Mouse (Mus musculus) E14TG2a.4 (cell line): ENCODE data around the gene Gtsf1.
A peak's percentile ranks its signal among the peaks of the same experiment; 100 is the strongest.

Source experiments
- H3K27me3 ChIP-seq: 2 replicates; pipeline ENCODE4 v1.6.1; 2014; ENCODE audit warnings: low read length, control low read depth; ENCODE audit not compliant: insufficient read depth
- H3K36me3 ChIP-seq: 2 replicates; pipeline ENCODE4 v1.6.1; 2014; ENCODE audit warnings: low read length, control low read depth; ENCODE audit not compliant: insufficient read depth
- H3K4me1 ChIP-seq: replicated peaks from 2 replicates; pipeline ENCODE4 v1.6.1; 2014; ENCODE audit warnings: low read depth, low read length, control low read depth
- H3K4me3 ChIP-seq: replicated peaks from 2 replicates; pipeline ENCODE4 v1.5.1; 2014; ENCODE audit warnings: mild to moderate bottlenecking, low read length
- H3K9me3 ChIP-seq: 2 replicates; pipeline ENCODE4 v1.6.1; 2014; ENCODE audit warnings: low read length, control low read depth
- CTCF ChIP-seq: conservative IDR thresholded peaks from 2 replicates; pipeline ENCODE4 v1.5.1; 2014; ENCODE audit warnings: low read length
- NANOG ChIP-seq: IDR thresholded peaks from 2 replicates; pipeline ENCODE4 v1.6.1; 2014; ENCODE audit warnings: borderline replicate concordance, low read length, mixed read lengths
- POU5F1 ChIP-seq: IDR thresholded peaks from 2 replicates; pipeline ENCODE4 v1.6.1; 2014; ENCODE audit warnings: low read length, borderline replicate concordance

The Gtsf1 gene

GRCm38 (mm10) chr15:103382795-103383406 lies 47.4 kb downstream of the Gtsf1 start:
- no peak for TF ChIP-seq CTCF
- TF ChIP-seq POU5F1: no peak
- TF ChIP-seq NANOG: peak; percentile 60; the same call in 1 of the 2 replicates
- Histone ChIP-seq H3K27me3 (0 out of 2 replicates have a peak, but pooled peaks cover 2% of the 10 kb centered on the region), H3K4me1 (peaks cover 39% of the 10 kb centered on the region), H3K36me3 (no peaks in the 10 kb centered on the region), H3K9me3 (no peaks in the 10 kb centered on the region), H3K4me3 (no peak overlapping the region)

GRCm38 (mm10) chr15:103382075-103382474 lies 48.2 kb downstream of the Gtsf1 start:
- Histone ChIP-seq H3K27me3 (0 out of 2 replicates have a peak, but pooled peaks cover 6% of the 10 kb centered on the region), H3K4me1 (peaks cover 42% of the 10 kb centered on the region), H3K4me3 (no peak overlapping the region), H3K36me3 (no peaks in the 10 kb centered on the region), H3K9me3 (no peaks in the 10 kb centered on the region)
- no peak for TF ChIP-seq POU5F1

GRCm38 (mm10) chr15:103378665-103379356 lies 51.5 kb downstream of the Gtsf1 start:
- Histone ChIP-seq H3K27me3 (peaks cover 25% of the 10 kb centered on the region), H3K9me3 (no peaks in the 10 kb centered on the region), H3K4me3 (no peak overlapping the region), H3K4me1 (peaks cover 34% of the 10 kb centered on the region), H3K36me3 (no peaks in the 10 kb centered on the region)
- TF ChIP-seq NANOG (no peak), CTCF (no peak)

- H3K4me3 ChIP-seq: no peak overlapping the region
- peaks cover 25% of the 10 kb centered on the region for H3K27me3 ChIP-seq
- TF ChIP-seq POU5F1 (no peak), CTCF (no peak), NANOG (no peak)
- H3K9me3 ChIP-seq: no peaks in the 10 kb centered on the region
- no peaks in the 10 kb centered on the region for H3K36me3 ChIP-seq
- H3K4me1 ChIP-seq: peaks cover 26% of the 10 kb centered on the region
Measured at GRCm38 (mm10) chr15:103377752-103378664, 52.3 kb downstream of the Gtsf1 start.

DNA sequence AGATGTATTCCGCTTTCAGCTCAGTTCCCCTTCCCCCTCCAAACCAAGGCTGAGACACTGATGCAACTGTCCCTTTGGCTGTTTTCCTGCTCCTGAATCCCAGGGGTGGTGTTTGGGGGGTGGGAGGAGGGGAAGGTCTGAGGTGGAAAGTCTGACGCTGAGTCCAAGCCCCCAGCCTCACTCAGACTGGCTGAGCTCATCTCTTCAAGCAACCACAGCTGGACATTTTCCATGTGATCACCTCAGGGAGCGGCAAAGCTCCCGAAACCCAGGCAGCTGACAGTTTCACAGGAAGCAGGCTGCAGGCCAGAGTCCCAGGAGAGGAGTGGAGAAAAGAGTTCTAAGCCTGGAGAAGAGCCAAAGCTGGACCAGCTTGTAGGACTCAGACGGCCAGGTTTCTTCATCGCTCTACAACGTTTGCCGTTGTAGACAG lies 53.4 kb downstream of the Gtsf1 start:
- Histone ChIP-seq H3K27me3 (peaks cover 25% of the 10 kb centered on the region), H3K36me3 (no peaks in the 10 kb centered on the region), H3K4me1 (peaks cover 15% of the 10 kb centered on the region), H3K4me3 (no peak overlapping the region), H3K9me3 (no peaks in the 10 kb centered on the region)
- TF ChIP-seq CTCF: no peak
- no peak for TF ChIP-seq POU5F1
- TF ChIP-seq NANOG: no peak

DNA sequence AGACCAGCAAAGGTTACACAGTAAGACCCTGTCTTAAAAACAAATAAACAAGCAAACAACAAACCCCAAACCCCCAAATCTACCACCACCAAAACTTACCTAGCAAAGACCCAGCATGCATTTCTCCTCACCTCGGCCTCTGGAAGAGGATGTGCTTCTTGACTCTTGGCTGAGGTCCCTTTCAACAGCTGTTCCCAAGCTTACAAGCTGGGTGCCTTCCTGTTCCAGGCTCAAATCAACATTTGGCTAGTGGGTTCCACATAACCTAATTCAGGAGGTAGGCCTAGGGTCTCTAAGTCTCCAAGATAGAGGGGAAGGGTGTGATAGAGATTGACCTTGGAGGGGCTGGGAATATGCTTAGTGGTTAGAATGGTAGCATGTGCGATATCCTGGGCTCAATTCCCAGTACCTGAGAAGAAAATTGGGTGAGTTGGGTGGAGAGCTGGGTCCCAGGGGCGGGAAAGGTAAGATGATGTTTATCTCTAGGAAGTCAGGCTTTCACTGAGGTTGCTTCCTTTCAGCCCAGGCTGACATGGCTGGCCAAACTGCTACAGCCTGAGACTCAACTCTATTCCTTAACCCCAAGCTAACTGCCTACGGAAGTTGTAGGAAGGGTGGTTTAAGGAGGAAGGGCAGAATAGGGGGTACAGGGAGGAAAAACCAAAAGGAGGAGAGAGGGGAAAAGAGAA lies 55.0 kb downstream of the Gtsf1 start:
- no peaks in the 10 kb centered on the region for H3K9me3 ChIP-seq
- peaks cover 30% of the 10 kb centered on the region for H3K4me1 ChIP-seq
- peaks cover 25% of the 10 kb centered on the region for H3K27me3 ChIP-seq
- H3K4me3 ChIP-seq: no peak overlapping the region
- no peaks in the 10 kb centered on the region for H3K36me3 ChIP-seq
- TF ChIP-seq POU5F1 (no peak), NANOG (no peak), CTCF (no peak)

GRCm38 (mm10) chr15:103372461-103372860 lies 57.8 kb downstream of the Gtsf1 start:
- peaks cover 45% of the 10 kb centered on the region for H3K4me1 ChIP-seq
- no peaks in the 10 kb centered on the region for H3K9me3 ChIP-seq
- H3K4me3 ChIP-seq: no peak overlapping the region
- peaks cover 23% of the 10 kb centered on the region for H3K27me3 ChIP-seq
- no peak for TF ChIP-seq NANOG
- TF ChIP-seq CTCF: no peak
- TF ChIP-seq POU5F1: no peak
- H3K36me3 ChIP-seq: no peaks in the 10 kb centered on the region

DNA sequence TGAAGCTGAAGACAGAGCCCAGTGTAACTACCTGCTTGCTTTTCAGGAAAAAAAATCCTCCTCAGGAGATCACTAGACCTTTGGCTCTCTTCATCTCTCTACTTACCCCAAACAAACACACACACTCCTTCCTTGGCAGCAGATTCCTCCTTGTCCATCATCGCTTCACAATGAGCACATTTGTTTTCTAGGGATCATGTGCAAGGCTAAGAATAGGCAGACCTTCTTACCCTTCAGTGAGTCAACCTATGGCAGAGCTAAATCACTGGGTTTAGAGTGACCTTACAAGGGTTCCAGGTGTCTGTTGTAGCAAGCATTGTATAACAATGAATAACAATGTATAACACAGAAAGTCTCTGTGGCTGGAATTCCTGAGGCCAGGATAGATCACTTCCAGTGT lies 58.5 kb downstream of the Gtsf1 start:
- peaks cover 16% of the 10 kb centered on the region for H3K27me3 ChIP-seq
- H3K4me3 ChIP-seq: no peak overlapping the region
- no peaks in the 10 kb centered on the region for H3K9me3 ChIP-seq
- H3K4me1 ChIP-seq: peaks cover 52% of the 10 kb centered on the region
- no peaks in the 10 kb centered on the region for H3K36me3 ChIP-seq
- TF ChIP-seq POU5F1: no peak
